Comparison of ENCODE assay signal across 9 mouse cellular contexts in the genomic region with DNA sequence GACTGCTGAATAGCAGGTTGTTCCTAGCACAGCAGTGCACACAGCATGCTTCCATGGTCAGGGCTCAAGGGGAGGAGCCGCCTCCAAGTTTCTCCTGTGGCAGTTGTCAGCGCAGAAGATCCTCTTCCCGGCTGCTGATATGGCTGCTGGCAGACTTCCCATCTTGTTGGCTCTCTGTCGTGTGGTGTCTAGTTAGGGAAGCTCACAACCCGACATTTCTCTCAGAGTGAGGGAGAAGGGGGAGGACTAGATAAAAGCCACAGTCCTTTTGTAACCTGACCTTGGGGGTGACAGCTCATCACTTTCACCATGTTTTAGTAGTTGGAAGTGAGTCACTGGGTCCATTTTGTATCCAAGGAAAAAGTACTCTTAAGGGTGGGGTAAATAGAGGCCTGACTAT. TPM values are rescaled to one million over a fixed set of nuclear protein-coding genes. Genes with fewer than 3 reads are reported as not detected.
DNase-seq lines count a peak whose midpoint lies in the region; ATAC-seq and TF ChIP-seq lines count a peak whose summit lies in the region.
"Had no signal": no experiment of that assay in that cellular context is flagged by ENCODE, and none has a peak within 500 bp of the region (broad histone marks: within the 10 kb centered on the region; RNA-seq: fewer than 3 reads in every experiment).

No protein-coding gene starts in this region.

- no peak for DNase-seq in kidney, adult 8-10 months
- DNase-seq in MEL (ENCODE audit: low read depth, low spot score), result peak; percentile 97
- DNase-seq in adrenal gland, adult 18-20 months (ENCODE audit: low spot score in 2 of 2), result peak; percentile 53 to 65
- DNase-seq in heart, postnatal 0 days (ENCODE audit: low spot score), result no peak
- no peak for DNase-seq in cerebellum, adult 8-10 months
- DNase-seq in thymus, postnatal 4 days, result no peak

- TF ChIP-seq EP300 in MEL (IDR thresholded peaks at IDR 0.05; ENCODE audit: low read depth in 1 of 2, low read length in 2 of 2), result peak; percentile 83 to 88
- TF ChIP-seq EP300 in heart, postnatal 0 days (IDR thresholded peaks at IDR 0.05; ENCODE audit: low read depth), result no peak; the same call in 1 of the 2 replicates

- H3K36me3 ChIP-seq in kidney, embryonic 14.5 days (ENCODE audit: control insufficient read depth, insufficient read depth, low read length), result peaks cover 3% of the 10 kb centered on the region; the same call in 1 of the 2 replicates
- peaks cover 0 to 14% of the 10 kb centered on the region in 2 experiments; a peak in 2 of 4 replicates for H3K36me3 ChIP-seq in MEL (ENCODE audit: control insufficient read depth in 1 of 2, insufficient read depth in 2 of 2, low read length in 2 of 2)
- H3K36me3 ChIP-seq in heart, postnatal 0 days (replicated peaks; ENCODE audit: control insufficient read depth, insufficient read depth, low read length), result no peaks in the 10 kb centered on the region

- no peak overlapping the region for H3K27ac ChIP-seq in kidney, embryonic 14.5 days (ENCODE audit: low read depth, low read length)
- H3K27ac ChIP-seq in MEL (ENCODE audit: control insufficient read depth, low read depth, low read length), result peak overlapping the region; percentile 30
- peak overlapping the region; percentile 58 for H3K27ac ChIP-seq in heart, postnatal 0 days (ENCODE audit: low read depth)
- H3K27ac ChIP-seq: macrophage had no signal

- no peak for TF ChIP-seq RAD21 in MEL (IDR thresholded peaks at IDR 0.05; ENCODE audit: low read depth, low read length)

- no peaks in the 10 kb centered on the region for H3K79me2 ChIP-seq in MEL (ENCODE audit: control insufficient read depth, insufficient read depth, low read length, poor library complexity)

- no peak for TF ChIP-seq CTCF in MEL (IDR thresholded peaks at IDR 0.05 in 2 of 3, conservative IDR thresholded peaks at IDR 0.05 in 1 of 3; ENCODE audit: control insufficient read depth in 1 of 3, insufficient read depth in 1 of 3, low read depth in 2 of 3, low read length in 3 of 3, poor library complexity in 1 of 3, severe bottlenecking in 1 of 3)
- TF ChIP-seq CTCF in heart, postnatal 0 days (IDR thresholded peaks at IDR 0.05; ENCODE audit: low read depth), result no peak

- no peak overlapping the region for H3K4me2 ChIP-seq in kidney, embryonic 14.5 days (replicated peaks; ENCODE audit: low read depth, low read length)
- H3K4me2 ChIP-seq in heart, postnatal 0 days (ENCODE audit: low read depth, low read length), result no peak overlapping the region

- H3K27me3 ChIP-seq in kidney, embryonic 14.5 days (ENCODE audit: control insufficient read depth, insufficient read depth, low read length), result no peaks in the 10 kb centered on the region
- H3K27me3 ChIP-seq in MEL (ENCODE audit: control insufficient read depth in 1 of 2, insufficient read depth in 2 of 2, low read length in 2 of 2), result no peaks in the 10 kb centered on the region
- H3K27me3 ChIP-seq in heart, postnatal 0 days (ENCODE audit: control insufficient read depth, insufficient read depth, low read length), result no peaks in the 10 kb centered on the region

- H3K4me1 ChIP-seq in kidney, embryonic 14.5 days (ENCODE audit: control insufficient read depth, insufficient read depth, low read length), result peaks cover 24% of the 10 kb centered on the region
- peaks cover 23 to 24% of the 10 kb centered on the region in 2 experiments for H3K4me1 ChIP-seq in MEL (ENCODE audit: control insufficient read depth in 1 of 2, insufficient read depth in 2 of 2, low read length in 2 of 2)
- H3K4me1 ChIP-seq in heart, postnatal 0 days (ENCODE audit: control insufficient read depth, insufficient read depth), result peaks cover 62% of the 10 kb centered on the region

- peaks cover 9% of the 10 kb centered on the region for H3K9me3 ChIP-seq in kidney, embryonic 14.5 days (ENCODE audit: control insufficient read depth, low read length)
- no peaks in the 10 kb centered on the region for H3K9me3 ChIP-seq in MEL (replicated peaks; ENCODE audit: insufficient read depth, low read length)
- H3K9me3 ChIP-seq in heart, postnatal 0 days (replicated peaks; ENCODE audit: control insufficient read depth, low read length), result no peaks in the 10 kb centered on the region

- H3K9ac ChIP-seq in kidney, embryonic 14.5 days (ENCODE audit: low read depth, low read length), result no peak overlapping the region
- no peak overlapping the region for H3K9ac ChIP-seq in MEL (ENCODE audit: control insufficient read depth, low read depth, low read length, poor library complexity, severe bottlenecking)
- no peak overlapping the region for H3K9ac ChIP-seq in heart, postnatal 0 days (replicated peaks; ENCODE audit: low read depth, low read length)

- ATAC-seq in kidney, embryonic 14.5 days (ENCODE audit: low FRiP score, low TSS enrichment), result peak; percentile 10; the same call in 1 of the 2 replicates
- ATAC-seq in heart, postnatal 0 days (ENCODE audit: insufficient read depth, low read depth), result peak; percentile 21; the same call in 1 of the 2 replicates
- no peak for ATAC-seq in inflammation-experienced regulatory T-cells, adult 6 months

- no peak overlapping the region for H3K4me3 ChIP-seq in kidney, embryonic 14.5 days (ENCODE audit: low read length)
- H3K4me3 ChIP-seq in MEL (ENCODE audit: control insufficient read depth in 1 of 2, insufficient read depth in 1 of 2, low read depth in 2 of 2, low read length in 2 of 2), result no peak overlapping the region
- H3K4me3 ChIP-seq in heart, postnatal 0 days (ENCODE audit: low read depth, low read length), result no peak overlapping the region

- WGBS in kidney, embryonic 14.5 days, result 36% methylated on average over 5 of the region's 5 CpGs
- WGBS in heart, postnatal 0 days, result 17% methylated on average over 5 of the region's 5 CpGs

- TF ChIP-seq POLR2A in MEL (IDR thresholded peaks at IDR 0.05; ENCODE audit: control insufficient read depth in 1 of 2, insufficient read depth in 1 of 2, low read depth in 1 of 2, low read length in 2 of 2, poor library complexity in 1 of 2), result no peak

TF ChIP-seq in MEL, 35 proteins besides CTCF, POLR2A, EP300 and RAD21 (continues in another document):
- TF ChIP-seq GATA1 (IDR thresholded peaks at IDR 0.05; ENCODE audit: low read depth, low read length) (peak; percentile 80), UBTF (IDR thresholded peaks at IDR 0.05; ENCODE audit: borderline replicate concordance, insufficient read depth, low read depth, low read length) (no peak), MAX (IDR thresholded peaks at IDR 0.05; ENCODE audit: low read length) (0 out of 2 replicates have a peak, but pooled peaks have one; percentile 8), POLR2AphosphoS2 (IDR thresholded peaks at IDR 0.05; ENCODE audit: low read length) (no peak), CHD2 (IDR thresholded peaks at IDR 0.05; ENCODE audit: low read length) (no peak), GABPA (IDR thresholded peaks at IDR 0.05; ENCODE audit: low read depth, low read length) (no peak), BHLHE40 (IDR thresholded peaks at IDR 0.05; ENCODE audit: borderline replicate concordance, low read depth, low read length) (no peak), CHD1 (IDR thresholded peaks at IDR 0.05; ENCODE audit: low read depth, low read length) (no peak), USF2 (IDR thresholded peaks at IDR 0.05; ENCODE audit: borderline replicate concordance in 1 of 2, insufficient read depth in 1 of 2, low read depth in 1 of 2, low read length in 2 of 2) (no peak), MYC (IDR thresholded peaks at IDR 0.05; ENCODE audit: low read depth, low read length) (peak; percentile 47; the same call in 1 of the 2 replicates), E2F4 (IDR thresholded peaks at IDR 0.05; ENCODE audit: borderline replicate concordance, low read depth, low read length) (no peak), RCOR1 (IDR thresholded peaks at IDR 0.05; ENCODE audit: low read depth, low read length) (peak; percentile 72), NELFE (IDR thresholded peaks at IDR 0.05; ENCODE audit: low read depth, low read length) (no peak), POLR2AphosphoS5 (IDR thresholded peaks at IDR 0.05; ENCODE audit: borderline replicate concordance, low read depth, low read length) (no peak), TAL1 (IDR thresholded peaks at IDR 0.05; ENCODE audit: low read length) (peak; percentile 18; the same call in 1 of the 2 replicates), MYB (IDR thresholded peaks at IDR 0.05; ENCODE audit: low read depth, low read length) (peak; percentile 47; the same call in 1 of the 2 replicates), USF1 (IDR thresholded peaks at IDR 0.05; ENCODE audit: low read depth, low read length) (no peak), ZMIZ1 (IDR thresholded peaks at IDR 0.05; ENCODE audit: low read depth, low read length) (no peak), ZNF384 (IDR thresholded peaks at IDR 0.05; ENCODE audit: low read depth, low read length) (no peak), HCFC1 (IDR thresholded peaks at IDR 0.05; ENCODE audit: low read depth, low read length) (peak; percentile 49; the same call in 1 of the 2 replicates), ZKSCAN1 (IDR thresholded peaks at IDR 0.05; ENCODE audit: low read depth, low read length) (no peak), MAZ (IDR thresholded peaks at IDR 0.05; ENCODE audit: low read depth, low read length) (peak; percentile 87)

RNA-seq across cellular contexts. Expression of a gene that starts 6.4 kb away (rescaled TPM):
- 20.8 and 29.3 TPM in 2 replicates for polyA plus RNA-seq in kidney, embryonic 14.5 days (2014; fragmentation: Nextera tagmentation; extraction: Ambion mirVana)
- total RNA-seq in MEL (2012; rRNA removed), result 11.9 and 12.9 TPM in 2 replicates
- polyA plus RNA-seq in MEL (2012; ENCODE audit: insufficient read depth in 1 of 2, insufficient read length in 2 of 2, low read depth in 1 of 2, low replicate concordance in 2 of 2, missing spikeins in 1 of 2), result 10 to 100 TPM in 1 of 2 experiments, not detected in 1; 15.4 TPM
- 10 to 100 TPM in 1 of 2 experiments, 1 to 10 TPM in 1; 6.4 to 20.2 TPM for total RNA-seq in adrenal gland, adult 18-20 months (2021)
- 51.1 and 77.3 TPM in 2 replicates for total RNA-seq in heart, postnatal 0 days (2014; rRNA removed; ENCODE audit: low replicate concordance)
- polyA plus RNA-seq in heart, postnatal 0 days (2015; fragmentation: Nextera tagmentation; extraction: Ambion mirVana), result 27.7 and 29.2 TPM in 2 replicates
- polyA plus RNA-seq in inflammation-experienced regulatory T-cells, adult 6 months (2017; shearing (Covaris generic)), result 10 to 100 TPM in 1 of 3 experiments, 1 to 10 TPM in 2; 5.4 to 10.7 (median 9.9) TPM

RNA-seq across cellular contexts. Expression of a gene that starts 47.8 kb away (rescaled TPM):
- polyA plus RNA-seq in kidney, embryonic 14.5 days (2014; fragmentation: Nextera tagmentation; extraction: Ambion mirVana), result 0.84 and 1.0 TPM in 2 replicates
- total RNA-seq in MEL (2012; rRNA removed), result 0.26 and 0.27 TPM in 2 replicates
- polyA plus RNA-seq in MEL (2012; ENCODE audit: insufficient read depth in 1 of 2, insufficient read length in 2 of 2, low read depth in 1 of 2, low replicate concordance in 2 of 2, missing spikeins in 1 of 2), result under 1 TPM in 1 of 2 experiments, not detected in 1; 0.88 TPM
- 1 to 10 TPM; 1.3 to 2.8 TPM for total RNA-seq in adrenal gland, adult 18-20 months (2021)
- total RNA-seq in heart, postnatal 0 days (2014; rRNA removed; ENCODE audit: low replicate concordance), result not detected in 2 replicates
- 0.23 and 0.26 TPM in 2 replicates for polyA plus RNA-seq in heart, postnatal 0 days (2015; fragmentation: Nextera tagmentation; extraction: Ambion mirVana)
- 1 to 10 TPM in 2 of 3 experiments, under 1 TPM in 1; 0.29 to 1.8 (median 1.7) TPM for polyA plus RNA-seq in inflammation-experienced regulatory T-cells, adult 6 months (2017; shearing (Covaris generic))

Comparison
In these comparisons a context has a peak if more than half of its experiments do, and no peak if none do; other contexts are left out.
1. DNase-seq: peak in MEL (single experiment) and adrenal gland, adult 18-20 months (2 of 2); none in kidney, adult 8-10 months (0 of 2), heart, postnatal 0 days (single experiment), cerebellum, adult 8-10 months (single experiment) and thymus, postnatal 4 days (single experiment).